ENCODE assay signal across 31 mouse cellular contexts in the genomic region with DNA sequence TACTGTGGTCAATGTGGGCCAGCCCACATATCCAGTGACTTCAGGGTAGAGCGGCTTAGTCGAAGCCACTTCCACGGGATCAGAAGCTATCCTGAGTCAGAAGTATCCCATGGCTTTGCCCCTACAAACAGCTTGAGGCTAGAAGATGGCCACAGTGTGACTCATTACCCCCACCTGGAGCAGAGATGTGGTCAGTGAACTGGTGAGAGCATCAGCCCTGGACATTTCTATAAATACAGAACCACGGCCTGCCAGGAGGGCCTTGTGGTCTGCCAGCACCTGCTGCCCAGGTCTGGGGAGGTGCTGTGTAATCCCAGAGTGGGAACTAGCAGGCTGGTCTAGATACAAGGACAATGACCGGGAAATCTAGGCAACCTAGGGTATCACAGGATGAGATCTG. TPM values are rescaled to one million over a fixed set of nuclear protein-coding genes. Genes with fewer than 3 reads are reported as not detected.
DNase-seq lines count a peak whose midpoint lies in the region; ATAC-seq and TF ChIP-seq lines count a peak whose summit lies in the region.
"Had no signal": no experiment of that assay in that cellular context is flagged by ENCODE, and none has a peak within 500 bp of the region (broad histone marks: within the 10 kb centered on the region; RNA-seq: fewer than 3 reads in every experiment).

No protein-coding gene starts in this region.

- in situ Hi-C loops in CH12.LX (cut with MboI; ENCODE audit: low pct_ligation_motif_present, low pct_unique_long_range_greater_than_20kb, low sequenced_read_pairs), result no loop called here

- no peak for TF ChIP-seq CTCF in CH12.LX (conservative IDR thresholded peaks at IDR 0.05 in 1 of 2, IDR thresholded peaks at IDR 0.05 in 1 of 2; ENCODE audit: low read depth in 2 of 2, low read length in 2 of 2)

- dilution Hi-C loops in CH12.LX (cut with MboI; ENCODE audit: extremely low pct_ligation_motif_present, extremely low pct_unique_long_range_greater_than_20kb, low sequenced_read_pairs), result no loop called here

- H3K9me3 ChIP-seq in CH12.LX (replicated peaks; ENCODE audit: low read length), result no peaks in the 10 kb centered on the region
- no peaks in the 10 kb centered on the region for H3K9me3 ChIP-seq in neural tube, embryonic 15.5 days (replicated peaks)
- H3K9me3 ChIP-seq: embryonic facial prominence, embryonic 12.5 days; heart, embryonic 10.5 days; hindbrain, embryonic 12.5 days; limb, embryonic 12.5 days; liver, embryonic 15.5 days; lung, embryonic 15.5 days; midbrain, embryonic 10.5 days; neural tube, embryonic 13.5 days had no signal

- peaks cover 10 to 51% of the 10 kb centered on the region in 2 experiments for H3K4me1 ChIP-seq in CH12.LX (ENCODE audit: control insufficient read depth in 1 of 2, insufficient read depth in 2 of 2)
- H3K4me1 ChIP-seq in neural tube, embryonic 15.5 days, result peaks cover 4% of the 10 kb centered on the region
- H3K4me1 ChIP-seq: hindbrain, embryonic 12.5 days; limb, embryonic 12.5 days; liver, embryonic 15.5 days; lung, embryonic 15.5 days had no signal

- intact Hi-C loops in left cerebral cortex, postnatal 25 days (cut with DNase I), result no loop called here

- no peak for TF ChIP-seq EP300 in CH12.LX (IDR thresholded peaks at IDR 0.05; ENCODE audit: low read length)

- ATAC-seq in neural tube, embryonic 15.5 days (ENCODE audit: low FRiP score), result no peak
- ATAC-seq: forebrain, embryonic 14.5 days; intestine, embryonic 16.5 days had no signal

- DNase-seq in cerebellum, adult 18-20 months, result peak; percentile 49 to 63
- DNase-seq in cerebellum, postnatal 10 days, result no peak
- DNase-seq in 3134 (ENCODE audit: extremely low read depth, insufficient read length, low spot score) (peak; percentile 47), CH12.LX (ENCODE audit: extremely low read depth) (no peak)
- DNase-seq in cerebellum, postnatal 25 days, result peak; percentile 61 to 68
- no peak for DNase-seq in left cerebral cortex, postnatal 25 days (ENCODE audit: low spot score in 2 of 2)
- DNase-seq: adrenal gland, adult 8-10 months; B cell, adult 2 months; embryo, embryonic 11 days; gastrocnemius, postnatal 14 days; heart, postnatal 36 days; kidney, adult 8-10 months; kidney, postnatal 10 days; layer of hippocampus, adult 9-11 months; thymus, adult 2 months; thymus, postnatal 36 days had no signal

- H3K9ac ChIP-seq in CH12.LX (ENCODE audit: insufficient read depth, low read depth), result no peak overlapping the region
- H3K9ac ChIP-seq in neural tube, embryonic 15.5 days (replicated peaks), result no peak overlapping the region
- H3K9ac ChIP-seq: embryonic facial prominence, embryonic 12.5 days; hindbrain, embryonic 12.5 days; limb, embryonic 12.5 days; liver, embryonic 15.5 days; lung, embryonic 15.5 days; neural tube, embryonic 13.5 days had no signal

- no peak overlapping the region for H3K4me3 ChIP-seq in CH12.LX (replicated peaks in 1 of 3; ENCODE audit: low read depth in 2 of 3, low read length in 2 of 3, poor library complexity in 1 of 3)
- H3K4me3 ChIP-seq in neural tube, embryonic 15.5 days (replicated peaks), result no peak overlapping the region
- H3K4me3 ChIP-seq: embryonic facial prominence, embryonic 12.5 days; heart, embryonic 10.5 days; hindbrain, embryonic 12.5 days; limb, embryonic 12.5 days; liver, embryonic 15.5 days; lung, embryonic 15.5 days; midbrain, embryonic 10.5 days; neural tube, embryonic 13.5 days had no signal

- H3K36me3 ChIP-seq in CH12.LX (replicated peaks in 1 of 2; ENCODE audit: control insufficient read depth in 1 of 2, insufficient read depth in 1 of 2, low read length in 1 of 2), result peaks cover 0 to 3% of the 10 kb centered on the region in 2 experiments
- H3K36me3 ChIP-seq in neural tube, embryonic 15.5 days, result peaks cover 6% of the 10 kb centered on the region; the same call in 1 of the 2 replicates
- H3K36me3 ChIP-seq: heart, embryonic 10.5 days; hindbrain, embryonic 12.5 days; liver, embryonic 15.5 days; lung, embryonic 15.5 days; midbrain, embryonic 10.5 days had no signal

- no peaks in the 10 kb centered on the region for H3K79me2 ChIP-seq in CH12.LX (replicated peaks; ENCODE audit: control insufficient read depth, extremely low read depth, insufficient read depth, poor library complexity, severe bottlenecking)

- H3K4me2 ChIP-seq in CH12.LX (ENCODE audit: insufficient read depth, low read depth, poor library complexity, severe bottlenecking), result no peak overlapping the region
- H3K4me2 ChIP-seq in neural tube, embryonic 15.5 days, result no peak overlapping the region
- H3K4me2 ChIP-seq: embryonic facial prominence, embryonic 12.5 days; hindbrain, embryonic 12.5 days; limb, embryonic 12.5 days; liver, embryonic 15.5 days; lung, embryonic 15.5 days; neural tube, embryonic 13.5 days had no signal

- no peaks in the 10 kb centered on the region for H3K27me3 ChIP-seq in CH12.LX (replicated peaks)
- no peaks in the 10 kb centered on the region for H3K27me3 ChIP-seq in neural tube, embryonic 15.5 days (replicated peaks)
- H3K27me3 ChIP-seq: embryonic facial prominence, embryonic 12.5 days; hindbrain, embryonic 12.5 days; limb, embryonic 12.5 days; liver, embryonic 15.5 days; lung, embryonic 15.5 days; neural tube, embryonic 13.5 days had no signal

- TF ChIP-seq POLR2A in CH12.LX (IDR thresholded peaks at IDR 0.05; ENCODE audit: low read depth, low read length), result no peak

- 89% methylated on average over 5 of the region's 5 CpGs for WGBS in neural tube, embryonic 15.5 days

- no peak for TF ChIP-seq RAD21 in CH12.LX (IDR thresholded peaks at IDR 0.05; ENCODE audit: low read depth, low read length)

- H3K27ac ChIP-seq in CH12.LX (ENCODE audit: insufficient read depth, low read depth), result no peak overlapping the region
- no peak overlapping the region for H3K27ac ChIP-seq in neural tube, embryonic 15.5 days (replicated peaks)
- H3K27ac ChIP-seq: embryonic facial prominence, embryonic 12.5 days; heart, embryonic 10.5 days; hindbrain, embryonic 12.5 days; limb, embryonic 12.5 days; liver, embryonic 15.5 days; lung, embryonic 15.5 days; midbrain, embryonic 10.5 days; neural tube, embryonic 13.5 days had no signal

TF ChIP-seq in CH12.LX, 34 proteins besides CTCF, POLR2A, EP300 and RAD21:
- 0 out of 2 replicates have a peak, but pooled peaks have one; percentile 8 for TF ChIP-seq BHLHE40 (IDR thresholded peaks at IDR 0.05; ENCODE audit: low read depth, low read length)
- no peak for TF ChIP-seq HCFC1 (IDR thresholded peaks at IDR 0.05; ENCODE audit: low read depth, low read length)

RNA-seq across cellular contexts. Expression of a gene that starts 12.5 kb away (rescaled TPM):
- total RNA-seq in CH12.LX (2012; rRNA removed) (3.0 and 5.5 TPM in 2 replicates), CH12.LX (2014; rRNA removed) (1.1 and 2.4 TPM in 2 replicates)
- polyA plus RNA-seq in CH12.LX (2012; ENCODE audit: insufficient read length, low read depth), result 2.5 and 2.6 TPM in 2 replicates
- polyA plus RNA-seq in neural tube, embryonic 15.5 days (2015; fragmentation: Nextera tagmentation; extraction: Ambion mirVana), result 9.5 and 14.9 TPM in 2 replicates
- 100 to 1,000 TPM; 221 to 222 TPM for total RNA-seq in left cerebral cortex, postnatal 25 days (2021)
- total RNA-seq: granulocyte monocyte progenitor cell, adult 5-6 weeks; megakaryocyte progenitor cell, adult 5-6 weeks; MEL had no signal
- polyA plus RNA-seq: liver, adult 2 months; liver, embryonic 15.5 days had no signal

RNA-seq across cellular contexts. Expression of a gene that starts 54.3 kb away (rescaled TPM):
- total RNA-seq in CH12.LX (2012; rRNA removed), result 0.55 and 0.97 TPM in 2 replicates
- 0.59 and 0.78 TPM in 2 replicates for total RNA-seq in CH12.LX (2014; rRNA removed)
- 1.3 and 4.3 TPM in 2 replicates for polyA plus RNA-seq in CH12.LX (2012; ENCODE audit: insufficient read length, low read depth)
- 30.3 and 33.6 TPM in 2 replicates for polyA plus RNA-seq in neural tube, embryonic 15.5 days (2015; fragmentation: Nextera tagmentation; extraction: Ambion mirVana)
- 1 to 10 TPM; 8.2 to 8.7 TPM for total RNA-seq in left cerebral cortex, postnatal 25 days (2021)
- total RNA-seq: granulocyte monocyte progenitor cell, adult 5-6 weeks had no signal

Comparison
In these comparisons a context has a peak if more than half of its experiments do, and no peak if none do; other contexts are left out.
1. DNase-seq: peak in cerebellum, adult 18-20 months (2 of 2), 3134 (single experiment) and cerebellum, postnatal 25 days (2 of 2); none in cerebellum, postnatal 10 days (0 of 2), CH12.LX (single experiment) and left cerebral cortex, postnatal 25 days (0 of 2).
2. RNA of a gene that starts 12.5 kb away (total RNA-seq): 221 to 222 TPM in left cerebral cortex, postnatal 25 days; 1.1 to 5.5 TPM in CH12.LX; every median in the first group is over 10 times any median in the second.
3. RNA of a gene that starts 54.3 kb away (total RNA-seq): 8.2 to 8.7 TPM in left cerebral cortex, postnatal 25 days; 0.55 to 0.97 TPM in CH12.LX; every median in the first group is over 4 times any median in the second.